Mouse (Mus musculus) midbrain, embryonic 11.5 days (tissue): ENCODE results near the gene Tnr. TPM values are rescaled to one million over a fixed set of nuclear protein-coding genes. Genes with fewer than 3 reads are reported as not detected.
A peak's percentile ranks its signal among the peaks of the same experiment; 100 is the strongest.

Source experiments
- ATAC-seq: fragments of 200-750 bp; cut with Nextera tagmentation; 2 replicates; pipeline ENCODE4 v1.8.0; 2017; ENCODE audit warnings: moderate TSS enrichment, moderate library complexity; ENCODE audit not compliant: low FRiP score
- DNase-seq: peaks from one replicate; pipeline ENCODE4 v3.0.0; 2015; ENCODE audit warnings: low spot score; ENCODE audit errors: missing footprints
- H3K27ac ChIP-seq: fragments of 300-500 bp; sonication (generic); 2 replicates; pipeline ENCODE4 v1.5.1; 2014; ENCODE audit warnings: low read depth, low read length
- H3K27me3 ChIP-seq: fragments of 300-500 bp; sonication (generic); 2 replicates; pipeline ENCODE4 v1.6.1; 2014; ENCODE audit warnings: mild to moderate bottlenecking, low read length, moderate library complexity, mixed read lengths; ENCODE audit not compliant: control insufficient read depth, insufficient read depth
- H3K36me3 ChIP-seq: fragments of 300-500 bp; sonication (generic); 2 replicates; pipeline ENCODE4 v1.6.1; 2014; ENCODE audit warnings: mild to moderate bottlenecking, low read length, moderate library complexity, mixed read lengths; ENCODE audit not compliant: control insufficient read depth, insufficient read depth
- H3K4me1 ChIP-seq: fragments of 300-500 bp; sonication (generic); 2 replicates; pipeline ENCODE4 v1.6.1; 2014; ENCODE audit warnings: low read length; ENCODE audit not compliant: control insufficient read depth, insufficient read depth
- H3K4me2 ChIP-seq: fragments of 300-500 bp; sonication (generic); 2 replicates; pipeline ENCODE4 v1.6.1; 2014; ENCODE audit warnings: mild to moderate bottlenecking, moderate library complexity
- H3K4me3 ChIP-seq: fragments of 300-500 bp; sonication (generic); 2 replicates; pipeline ENCODE4 v1.5.1; 2014; ENCODE audit warnings: low read depth, low read length
- H3K9ac ChIP-seq: fragments of 300-500 bp; sonication (generic); 2 replicates; pipeline ENCODE4 v1.6.1; 2014; ENCODE audit warnings: low read length
- H3K9me3 ChIP-seq: fragments of 300-500 bp; sonication (generic); 2 replicates; pipeline ENCODE4 v1.6.1; 2016; ENCODE audit warnings: low read length; ENCODE audit not compliant: control insufficient read depth
- WGBS: fragments of 180-500 bp; shearing (Covaris S2); extraction: QIAGEN DNeasy Blood & Tissue Kit; methylation state at CpG from one replicate; pipeline ENCODE4 v1.1.7; 2014; 5-methylcytosine and 5-hydroxymethylcytosine counted together
- polyA plus RNA-seq: library from polyadenylated mRNA; unstranded; fragments of >200 nt; fragmentation: Nextera tagmentation; extraction: Ambion mirVana; gene quantifications from 2 replicates; pipeline ENCODE4 v1.2.1, GENCODE M21; 2014

Gene Tnr
- polyA plus RNA-seq, 1 experiment from 2014 or later, result 0.16 TPM

DNA sequence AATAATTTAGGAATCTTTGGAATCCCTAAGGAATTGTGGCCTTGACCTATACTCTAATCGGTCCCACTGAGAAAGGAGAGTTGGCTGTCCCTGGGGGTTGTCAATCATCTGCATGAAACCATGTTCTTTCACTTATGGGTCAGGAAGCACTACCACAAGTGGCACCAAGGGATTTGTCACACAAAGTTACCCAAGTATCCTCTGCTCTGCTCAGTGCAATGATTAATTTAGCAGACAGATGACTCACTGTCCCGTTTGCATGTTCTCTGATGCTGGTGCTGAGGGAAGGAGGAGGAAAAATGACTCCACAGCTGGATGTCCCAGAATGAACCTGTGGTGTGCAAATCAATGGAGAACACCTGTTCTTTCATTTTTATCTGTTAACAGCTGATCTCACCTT lies 309.6 kb downstream of the Tnr start:
- no peak for DNase-seq
- Histone ChIP-seq H3K4me2 (no peak overlapping the region), H3K27ac (no peak overlapping the region), H3K27me3 (no peaks in the 10 kb centered on the region), H3K4me3 (no peak overlapping the region), H3K9me3 (no peaks in the 10 kb centered on the region), H3K36me3 (no peaks in the 10 kb centered on the region), H3K4me1 (peaks cover 4% of the 10 kb centered on the region), H3K9ac (no peak overlapping the region)
- no peak for ATAC-seq
- 85% methylated on average over 2 of the region's 2 CpGs for WGBS

DNA sequence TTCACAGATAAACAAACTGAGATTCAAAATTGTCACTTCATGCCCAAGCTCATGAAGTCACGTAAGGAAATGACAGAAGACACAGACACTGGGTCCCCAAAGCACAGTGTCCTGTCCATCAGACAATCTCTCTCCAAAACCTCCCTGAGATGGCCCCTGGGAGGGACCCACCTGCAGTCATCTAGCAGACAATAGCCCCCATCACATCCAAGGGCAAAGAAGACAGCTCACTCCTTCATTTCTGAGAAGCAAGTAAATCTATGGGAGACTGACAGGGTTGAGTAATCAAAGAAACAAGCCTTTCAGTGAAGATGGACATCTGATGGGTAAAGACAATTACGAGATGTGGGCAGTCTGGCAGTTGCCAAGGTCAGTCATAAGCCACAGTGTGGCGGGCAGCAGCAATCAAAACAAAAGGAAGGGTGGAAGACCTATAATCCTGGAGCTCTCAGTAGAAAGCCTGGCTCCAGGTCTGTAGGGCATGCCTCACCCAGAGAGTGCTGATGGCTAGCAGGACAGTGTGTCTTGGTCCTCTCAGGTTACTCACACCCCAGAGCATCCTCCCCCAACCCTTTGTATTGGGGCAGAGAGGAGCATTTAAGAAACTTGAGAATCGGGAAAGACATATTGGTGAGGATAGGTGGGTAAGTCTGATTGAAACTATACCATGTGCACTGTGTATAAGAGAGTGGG lies 310.2 kb downstream of the Tnr start:
- ATAC-seq, result 0 out of 2 replicates have a peak, but pooled peaks have one; percentile 35
- whole genome bisulfite sequencing, result 26% methylated on average over 4 of the region's 4 CpGs
- H3K27ac ChIP-seq, result no peak overlapping the region

DNA sequence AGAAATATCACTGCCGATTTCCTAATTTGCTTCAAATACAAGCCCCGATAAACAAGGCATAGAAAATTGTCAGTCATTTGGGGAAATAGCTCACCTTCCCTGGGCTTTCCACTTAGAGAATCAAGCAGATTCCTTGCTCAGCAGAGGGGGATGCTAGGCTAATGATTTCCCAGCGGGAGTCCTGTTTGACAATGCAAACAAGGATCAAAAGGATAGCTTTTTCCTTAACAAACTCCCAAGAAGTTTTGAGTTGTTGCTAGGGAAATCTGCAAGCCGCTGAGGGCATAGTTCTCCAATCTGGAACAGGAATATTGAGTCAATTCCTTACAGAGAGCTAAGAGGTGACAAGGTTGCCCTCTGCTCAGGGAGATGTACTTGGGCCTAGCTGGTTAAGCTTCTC lies 311.6 kb downstream of the Tnr start:
- Histone ChIP-seq H3K4me1 (peaks cover 4% of the 10 kb centered on the region), H3K9ac (no peak overlapping the region), H3K36me3 (no peaks in the 10 kb centered on the region), H3K4me3 (no peak overlapping the region), H3K9me3 (no peaks in the 10 kb centered on the region), H3K27ac (no peak overlapping the region), H3K4me2 (no peak overlapping the region), H3K27me3 (no peaks in the 10 kb centered on the region)
- 12% methylated on average over 4 of the region's 4 CpGs for WGBS
- DNase-seq (no peak), ATAC-seq (no peak)

More for the DNA sequence above, 310.2 kb downstream of the Tnr start:
- H3K9ac ChIP-seq, result no peak overlapping the region
- H3K9me3 ChIP-seq, result no peaks in the 10 kb centered on the region
- peaks cover 4% of the 10 kb centered on the region for H3K4me1 ChIP-seq
- no peak for DNase-seq
- H3K4me3 ChIP-seq, result no peak overlapping the region
- no peaks in the 10 kb centered on the region for H3K36me3 ChIP-seq
- no peak overlapping the region for H3K4me2 ChIP-seq
- H3K27me3 ChIP-seq, result no peaks in the 10 kb centered on the region

DNA sequence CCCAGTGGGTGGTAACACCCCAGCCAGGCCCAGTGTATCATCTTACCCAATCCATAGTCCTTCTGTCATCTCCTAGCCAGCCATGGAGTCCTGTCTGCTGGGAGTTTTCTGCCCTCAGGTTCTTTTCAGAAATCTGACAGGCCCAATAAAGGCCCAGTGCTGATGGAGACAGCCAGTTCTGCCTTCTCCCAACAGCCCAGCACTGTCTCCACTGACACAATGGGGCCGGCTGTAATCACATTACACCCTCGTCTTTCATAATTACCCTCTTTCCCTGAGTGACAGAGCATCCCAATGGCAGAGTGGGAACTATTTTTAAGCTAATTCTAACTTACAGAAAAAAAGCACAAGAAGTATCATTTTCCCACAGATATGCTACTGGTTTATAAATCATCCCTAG lies 316.8 kb downstream of the Tnr start:
- peak; percentile 85 for DNase-seq
- WGBS, result 33% methylated on average over 2 of the region's 2 CpGs
- H3K4me1 ChIP-seq, result peaks cover under 1% of the 10 kb centered on the region
- H3K9ac ChIP-seq, result no peak overlapping the region
- no peaks in the 10 kb centered on the region for H3K27me3 ChIP-seq
- H3K4me2 ChIP-seq, result no peak overlapping the region
- H3K9me3 ChIP-seq, result no peaks in the 10 kb centered on the region
- H3K27ac ChIP-seq, result no peak overlapping the region
- no peaks in the 10 kb centered on the region for H3K36me3 ChIP-seq
- no peak overlapping the region for H3K4me3 ChIP-seq
- ATAC-seq, result peak; percentile 80

DNA sequence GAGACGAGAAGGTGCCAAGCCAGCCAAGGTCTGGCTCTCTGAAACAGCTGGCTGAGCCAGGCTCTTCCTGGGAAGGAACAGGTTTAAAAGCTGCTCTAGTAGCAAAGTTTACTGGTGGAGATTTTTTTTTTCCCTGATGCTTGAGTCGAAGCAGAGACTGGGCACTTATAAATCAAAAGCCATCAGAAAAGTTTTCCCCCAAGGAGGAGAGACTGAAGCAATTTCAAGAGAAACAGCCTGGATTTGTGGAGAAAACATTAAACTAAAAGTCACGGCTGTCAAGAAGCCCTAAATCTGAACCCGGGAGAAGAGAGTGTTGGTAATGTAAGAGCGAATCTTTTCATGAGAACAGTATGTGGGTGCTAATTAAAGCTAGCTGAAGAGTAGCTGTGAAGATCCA lies 319.3 kb downstream of the Tnr start:
- no peak for ATAC-seq
- WGBS, result 81% methylated on average over 5 of the region's 5 CpGs

DNA sequence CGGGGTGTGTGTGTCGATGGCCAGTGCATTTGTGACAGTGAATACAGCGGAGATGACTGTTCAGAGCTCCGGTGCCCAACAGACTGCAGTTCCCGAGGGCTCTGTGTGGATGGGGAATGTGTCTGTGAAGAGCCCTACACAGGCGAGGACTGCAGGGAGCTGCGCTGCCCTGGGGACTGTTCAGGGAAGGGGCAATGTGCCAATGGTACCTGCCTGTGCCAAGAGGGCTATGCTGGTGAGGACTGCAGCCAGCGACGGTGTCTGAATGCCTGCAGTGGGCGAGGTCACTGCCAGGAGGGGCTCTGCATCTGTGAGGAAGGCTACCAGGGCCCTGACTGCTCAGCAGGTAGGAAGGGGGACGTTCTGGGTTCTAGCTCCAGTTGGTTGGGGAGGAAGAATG lies 328.5 kb downstream of the Tnr start:
- DNase-seq, result peak; percentile 67
- H3K4me2 ChIP-seq, result no peak overlapping the region

More for the DNA sequence above, 319.3 kb downstream of the Tnr start:
- no peak for DNase-seq
- no peak overlapping the region for H3K4me2 ChIP-seq
- no peak overlapping the region for H3K27ac ChIP-seq
- no peak overlapping the region for H3K9ac ChIP-seq
- H3K9me3 ChIP-seq, result no peaks in the 10 kb centered on the region
- no peaks in the 10 kb centered on the region for H3K36me3 ChIP-seq
- H3K27me3 ChIP-seq, result no peaks in the 10 kb centered on the region
- H3K4me3 ChIP-seq, result no peak overlapping the region
- no peaks in the 10 kb centered on the region; the same call in 1 of the 2 replicates for H3K4me1 ChIP-seq

DNA sequence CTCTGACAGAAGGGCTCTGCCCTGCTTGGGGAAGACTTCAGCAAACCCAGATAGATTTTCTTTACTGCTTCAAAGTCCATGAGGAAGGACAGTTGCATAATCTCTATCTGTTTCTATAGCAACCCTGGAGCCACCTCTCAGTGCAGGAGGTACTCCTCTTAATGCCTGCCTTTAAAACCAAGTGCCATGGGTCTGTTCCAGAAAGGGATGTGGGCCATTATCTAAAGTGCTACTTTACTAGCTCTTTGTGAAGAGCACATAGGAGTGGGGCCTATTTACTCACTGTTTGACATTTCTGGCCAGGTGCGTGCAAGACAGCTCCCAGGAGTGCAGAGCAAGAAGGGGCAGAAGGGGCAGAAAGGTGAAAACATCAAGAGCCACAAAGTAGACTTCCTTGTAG lies 330.7 kb downstream of the Tnr start:
- H3K9me3 ChIP-seq, result no peaks in the 10 kb centered on the region

More for the DNA sequence above, 328.5 kb downstream of the Tnr start:
- no peak overlapping the region for H3K27ac ChIP-seq
- H3K4me3 ChIP-seq, result no peak overlapping the region
- H3K9ac ChIP-seq, result no peak overlapping the region
- 90% methylated on average over 11 of the region's 11 CpGs for WGBS
- H3K27me3 ChIP-seq, result no peaks in the 10 kb centered on the region
- no peaks in the 10 kb centered on the region for H3K36me3 ChIP-seq
- H3K9me3 ChIP-seq, result no peaks in the 10 kb centered on the region
- ATAC-seq, result no peak
- no peaks in the 10 kb centered on the region for H3K4me1 ChIP-seq

DNA sequence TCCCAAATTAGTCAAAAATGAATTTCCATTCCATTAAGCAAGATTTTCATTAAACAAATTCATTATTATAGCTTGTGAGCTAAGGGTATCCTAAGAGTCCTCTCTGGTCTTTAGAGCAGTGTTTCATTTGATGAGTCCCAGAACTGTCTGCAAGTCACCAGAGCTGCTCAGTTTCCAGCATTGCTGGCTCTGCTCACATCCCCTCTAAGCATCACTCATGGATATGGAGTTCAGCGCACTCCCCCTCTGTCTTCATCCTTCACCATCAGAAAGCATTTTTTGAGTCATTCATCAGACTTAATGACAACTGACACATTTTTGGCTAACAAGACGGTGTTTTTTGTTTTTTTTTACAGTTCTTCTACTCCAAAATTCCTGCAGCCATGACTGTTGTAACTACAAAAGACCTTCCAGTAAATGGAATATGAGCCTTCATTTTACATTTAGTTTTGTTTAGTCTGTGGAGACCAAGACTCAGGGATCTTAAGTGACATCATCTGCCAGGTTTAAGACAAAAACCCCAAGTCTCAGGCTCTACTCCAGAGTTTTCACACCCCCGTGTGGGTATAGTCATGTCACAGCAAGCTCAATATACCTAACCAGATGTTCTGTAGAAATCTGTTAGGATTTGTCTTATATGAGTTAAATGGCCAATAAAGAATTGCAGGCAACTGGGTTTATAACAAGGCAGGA lies 338.4 kb downstream of the Tnr start:
- Histone ChIP-seq H3K27me3 (no peaks in the 10 kb centered on the region), H3K9me3 (no peaks in the 10 kb centered on the region), H3K4me1 (no peaks in the 10 kb centered on the region), H3K27ac (no peak overlapping the region), H3K4me2 (no peak overlapping the region), H3K36me3 (no peaks in the 10 kb centered on the region), H3K4me3 (no peak overlapping the region), H3K9ac (no peak overlapping the region)
- DNase-seq (no peak), ATAC-seq (no peak)
- 87% methylated on average over 3 of the region's 3 CpGs for WGBS

More for the DNA sequence above, 330.7 kb downstream of the Tnr start:
- no peak overlapping the region for H3K4me3 ChIP-seq
- 89% methylated on average over 1 of the region's 1 CpGs for WGBS
- H3K4me2 ChIP-seq, result no peak overlapping the region
- H3K4me1 ChIP-seq, result no peaks in the 10 kb centered on the region
- no peak for ATAC-seq
- H3K27me3 ChIP-seq, result no peaks in the 10 kb centered on the region
- peak; percentile 59 for DNase-seq
- H3K9ac ChIP-seq, result no peak overlapping the region
- H3K36me3 ChIP-seq, result no peaks in the 10 kb centered on the region
- no peak overlapping the region for H3K27ac ChIP-seq

DNA sequence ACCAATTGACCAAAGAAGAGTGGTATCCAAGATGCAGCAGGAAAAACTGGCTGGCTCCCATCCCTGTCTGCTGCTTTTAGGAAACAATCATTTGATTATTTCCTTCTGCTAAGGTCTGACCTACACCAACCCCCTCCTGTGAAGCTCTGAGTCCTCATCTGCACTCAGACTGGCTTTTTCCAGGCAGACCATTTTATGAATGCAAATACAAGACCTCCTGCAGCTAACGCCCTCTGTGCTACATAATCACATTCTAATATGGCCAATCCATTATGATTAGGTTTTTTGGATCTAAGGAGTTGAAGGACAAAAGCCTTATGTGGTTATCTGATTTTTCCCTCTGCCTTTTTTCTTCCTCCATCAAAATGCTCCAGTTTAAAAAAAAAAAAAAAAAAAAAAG lies 342.1 kb downstream of the Tnr start:
- ATAC-seq, result no peak
- peaks cover 2% of the 10 kb centered on the region; the same call in 1 of the 2 replicates for H3K27me3 ChIP-seq

More for the DNA sequence above, 342.1 kb downstream of the Tnr start:
- H3K4me2 ChIP-seq, result no peak overlapping the region
- DNase-seq, result no peak
- no peaks in the 10 kb centered on the region for H3K9me3 ChIP-seq
- no peak overlapping the region for H3K4me3 ChIP-seq
- H3K9ac ChIP-seq, result no peak overlapping the region
- H3K36me3 ChIP-seq, result no peaks in the 10 kb centered on the region
- 22% methylated on average over 1 of the region's 1 CpGs for WGBS
- no peak overlapping the region for H3K27ac ChIP-seq
- H3K4me1 ChIP-seq, result no peaks in the 10 kb centered on the region
